Mouse (Mus musculus) erythroblast, embryonic 14.5 days (primary cell): ENCODE results near the gene Ddx6. TPM values are rescaled to one million over a fixed set of nuclear protein-coding genes. Genes with fewer than 3 reads are reported as not detected.

Source experiments
- H3K27me3 ChIP-seq: 2 replicates; pipeline ENCODE4 v1.6.1; 2012; ENCODE audit warnings: inconsistent platforms; ENCODE audit not compliant: control insufficient read depth
- H3K36me3 ChIP-seq: 2 replicates; pipeline ENCODE4 v1.6.1; 2012; ENCODE audit warnings: mild to moderate bottlenecking, inconsistent platforms; ENCODE audit not compliant: control insufficient read depth
- H3K4me1 ChIP-seq: 2 replicates; pipeline ENCODE4 v1.6.1; 2012; ENCODE audit warnings: inconsistent platforms; ENCODE audit not compliant: control insufficient read depth
- H3K4me3 ChIP-seq: replicated peaks from 2 replicates; pipeline ENCODE3; 2012; ENCODE audit warnings: moderate library complexity, mild to moderate bottlenecking, inconsistent platforms
- H3K9me3 ChIP-seq: 2 replicates; pipeline ENCODE4 v1.6.1; 2012; ENCODE audit warnings: low read length, inconsistent platforms, mixed read lengths; ENCODE audit not compliant: control insufficient read depth
- GATA1 ChIP-seq: IDR thresholded peaks from 2 replicates; pipeline ENCODE4 v1.6.1; 2012; ENCODE audit warnings: low read length, inconsistent platforms, mixed read lengths
- TAL1 ChIP-seq: IDR thresholded peaks from 3 replicates; pipeline ENCODE4 v1.6.1; 2012; ENCODE audit warnings: low read length, inconsistent platforms, mixed read lengths
- polyA plus RNA-seq: library from polyadenylated mRNA; stranded (reverse); fragments of >175 nt; gene quantifications from 2 replicates; pipeline ENCODE4 v1.2.3, GENCODE M21; 2012

Gene Ddx6
- polyA plus RNA-seq, 1 experiment: 1.7 TPM

- Histone ChIP-seq H3K4me1 (no peaks in the 10 kb centered on the region), H3K4me3 (no peak overlapping the region), H3K36me3 (no peaks in the 10 kb centered on the region), H3K9me3 (no peaks in the 10 kb centered on the region), H3K27me3 (0 out of 2 replicates have a peak, but pooled peaks cover 2% of the 10 kb centered on the region)
- TF ChIP-seq TAL1 (no peak), GATA1 (no peak)
These were observed 67.7 kb downstream of the Ddx6 start for GRCm38 (mm10) chr9:44672291-44672865.

- TF ChIP-seq TAL1 (no peak), GATA1 (no peak)
- no peaks in the 10 kb centered on the region for H3K9me3 ChIP-seq
- H3K36me3 ChIP-seq: no peaks in the 10 kb centered on the region
- no peak within 1 kb of the TSS for H3K4me3 ChIP-seq
- no peaks in the 10 kb centered on the region for H3K4me1 ChIP-seq
- H3K27me3 ChIP-seq: 0 out of 2 replicates have a peak, but pooled peaks cover 2% of the 10 kb centered on the region
These were observed 68.3 kb downstream of the Ddx6 start, which contains the start of gene Treh for GRCm38 (mm10) chr9:44673005-44673404. Treh (plus strand) TSS chr9:44673233.

- 0 out of 2 replicates have a peak, but pooled peaks cover 2% of the 10 kb centered on the region for H3K27me3 ChIP-seq
- no peak for TF ChIP-seq TAL1
- no peak for TF ChIP-seq GATA1
These were observed 73.7 kb downstream of the Ddx6 start for GRCm38 (mm10) chr9:44678288-44678871.

DNA sequence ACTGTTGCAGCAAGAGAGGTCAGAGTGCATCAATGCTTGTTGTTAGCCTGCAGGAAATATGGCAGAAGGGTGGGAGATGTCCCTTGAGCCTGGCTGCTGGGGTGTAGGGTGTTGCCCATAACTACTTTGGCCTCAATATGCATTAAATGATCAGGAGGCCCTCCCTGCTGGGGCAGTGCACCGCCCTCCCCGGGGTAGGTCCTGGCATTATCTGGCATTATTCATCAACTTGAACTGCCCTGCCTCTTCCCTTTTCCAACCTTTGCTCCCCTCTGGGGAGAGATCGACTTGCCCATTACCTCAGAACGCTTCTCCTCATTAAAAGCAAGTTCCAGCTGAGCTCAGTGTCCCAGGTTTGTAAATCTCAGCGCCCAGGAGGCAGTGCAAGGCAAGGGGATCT lies 74.9 kb downstream of the Ddx6 start:
- no peaks in the 10 kb centered on the region for H3K9me3 ChIP-seq
- H3K4me3 ChIP-seq: no peak overlapping the region
- H3K4me1 ChIP-seq: no peaks in the 10 kb centered on the region
- H3K36me3 ChIP-seq: no peaks in the 10 kb centered on the region
- no peak for TF ChIP-seq GATA1
- TF ChIP-seq TAL1: no peak
- 0 out of 2 replicates have a peak, but pooled peaks cover 2% of the 10 kb centered on the region for H3K27me3 ChIP-seq

More at GRCm38 (mm10) chr9:44678288-44678871, 73.7 kb downstream of the Ddx6 start:
- no peak overlapping the region for H3K4me3 ChIP-seq
- no peaks in the 10 kb centered on the region for H3K9me3 ChIP-seq
- H3K36me3 ChIP-seq: no peaks in the 10 kb centered on the region
- H3K4me1 ChIP-seq: no peaks in the 10 kb centered on the region

- no peaks in the 10 kb centered on the region for H3K4me1 ChIP-seq
- TF ChIP-seq TAL1 (no peak), GATA1 (no peak)
- H3K27me3 ChIP-seq: no peaks in the 10 kb centered on the region
- no peaks in the 10 kb centered on the region for H3K36me3 ChIP-seq
- no peak overlapping the region for H3K4me3 ChIP-seq
- no peaks in the 10 kb centered on the region for H3K9me3 ChIP-seq
These were observed 78.4 kb downstream of the Ddx6 start for GRCm38 (mm10) chr9:44683046-44683445.

DNA sequence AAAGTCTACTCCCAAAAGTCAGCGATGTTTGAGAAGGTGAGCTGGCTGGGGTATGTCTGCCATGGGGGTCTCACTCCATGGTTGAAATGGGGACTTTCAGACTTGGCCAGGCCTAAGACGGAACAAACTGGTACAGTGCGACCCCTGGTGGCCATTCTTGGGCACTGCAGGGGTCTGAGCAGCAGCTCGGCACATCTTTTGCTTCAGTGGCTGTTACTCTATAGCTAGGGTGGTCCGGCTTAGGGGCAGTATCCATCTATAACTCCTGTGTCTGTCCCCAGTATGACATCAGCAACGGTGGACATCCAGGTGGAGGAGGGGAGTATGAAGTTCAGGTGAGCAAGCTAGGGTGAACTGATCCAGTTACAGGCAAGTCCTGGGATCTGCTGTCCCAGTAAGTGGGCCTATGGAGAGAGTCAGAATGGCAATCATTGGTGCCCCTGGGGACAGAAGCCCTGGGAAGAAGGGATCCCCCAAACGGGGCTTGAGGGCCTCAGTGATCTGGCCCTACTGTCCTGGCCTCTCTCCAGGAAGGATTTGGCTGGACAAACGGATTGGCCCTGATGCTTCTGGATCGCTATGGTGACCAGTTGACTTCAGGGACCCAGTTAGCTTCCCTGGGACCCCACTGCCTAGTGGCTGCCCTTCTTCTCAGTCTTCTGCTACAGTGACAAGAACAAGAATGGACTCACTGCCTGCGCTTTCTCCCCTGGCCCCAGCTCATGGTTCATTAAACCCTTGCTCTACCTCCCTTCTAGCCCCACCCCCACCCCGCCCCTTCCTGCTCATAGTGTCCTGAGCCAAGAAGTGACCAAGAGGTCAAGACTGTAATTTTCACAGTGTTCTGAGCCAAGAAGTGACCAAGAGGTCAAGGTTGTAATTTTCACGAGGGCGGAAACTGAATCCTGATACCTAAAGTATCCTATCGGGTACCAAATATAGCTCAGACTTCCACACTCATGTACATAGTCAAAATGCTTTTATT lies 80.9 kb downstream of the Ddx6 start:
- no peaks in the 10 kb centered on the region for H3K27me3 ChIP-seq
- H3K4me3 ChIP-seq: no peak overlapping the region
- TF ChIP-seq GATA1: no peak
- no peak for TF ChIP-seq TAL1
- no peaks in the 10 kb centered on the region for H3K9me3 ChIP-seq
- no peaks in the 10 kb centered on the region; the same call in 1 of the 2 replicates for H3K4me1 ChIP-seq
- H3K36me3 ChIP-seq: no peaks in the 10 kb centered on the region

GRCm38 (mm10) chr9:44686638-44687037 lies 81.9 kb downstream of the Ddx6 start:
- H3K36me3 ChIP-seq: no peaks in the 10 kb centered on the region
- H3K27me3 ChIP-seq: no peaks in the 10 kb centered on the region
- H3K4me3 ChIP-seq: no peak overlapping the region
- TF ChIP-seq GATA1 (no peak), TAL1 (no peak)
- H3K4me1 ChIP-seq: peaks cover 2% of the 10 kb centered on the region; the same call in 1 of the 2 replicates
- H3K9me3 ChIP-seq: no peaks in the 10 kb centered on the region

- Histone ChIP-seq H3K4me3 (no peak overlapping the region), H3K4me1 (peaks cover 2% of the 10 kb centered on the region; the same call in 1 of the 2 replicates), H3K36me3 (no peaks in the 10 kb centered on the region), H3K9me3 (no peaks in the 10 kb centered on the region), H3K27me3 (no peaks in the 10 kb centered on the region)
- TF ChIP-seq GATA1 (no peak), TAL1 (no peak)
These were observed 83.3 kb downstream of the Ddx6 start for GRCm38 (mm10) chr9:44688013-44688412.

Other genes starting within 250 kb of the Ddx6 start
- 1.4 and 1.5 TPM in 2 replicates for gene Vps11, start 243.2 kb upstream of the Ddx6 start, polyA plus RNA-seq
- 0.69 and 0.80 TPM in 2 replicates for gene Hyou1, start 225.4 kb upstream of the Ddx6 start, polyA plus RNA-seq
- gene Slc37a4, start 208.0 kb upstream of the Ddx6 start, polyA plus RNA-seq: 0.23 and 0.31 TPM in 2 replicates
- 16.3 and 35.8 TPM in 2 replicates for gene Rps25, start 197.8 kb upstream of the Ddx6 start, polyA plus RNA-seq
- 0.37 and 0.65 TPM in 2 replicates for gene Trappc4, start 197.3 kb upstream of the Ddx6 start, polyA plus RNA-seq
- gene Ccdc84, start 186.3 kb upstream of the Ddx6 start, polyA plus RNA-seq: 1.1 and 1.5 TPM in 2 replicates
- not detected in 2 replicates for gene Foxr1, start 163.8 kb upstream of the Ddx6 start, polyA plus RNA-seq
- not detected in 2 replicates for gene Upk2, start 149.9 kb upstream of the Ddx6 start, polyA plus RNA-seq
- 0.06 and 0.09 TPM in 2 replicates for gene Bcl9l, start 122.1 kb upstream of the Ddx6 start, polyA plus RNA-seq
- gene Cxcr5, start 43.0 kb upstream of the Ddx6 start, polyA plus RNA-seq: not detected in 2 replicates
- gene Treh, start 68.3 kb downstream of the Ddx6 start, polyA plus RNA-seq: not detected in 2 replicates
- gene Phldb1, start 130.3 kb downstream of the Ddx6 start, polyA plus RNA-seq: 0.15 and 0.23 TPM in 2 replicates
- 0.33 and 0.52 TPM in 2 replicates for gene Arcn1, start 163.0 kb downstream of the Ddx6 start, polyA plus RNA-seq
- 0.29 and 0.86 TPM in 2 replicates for gene Ift46, start 163.0 kb downstream of the Ddx6 start, polyA plus RNA-seq
- gene Tmem25, start 194.4 kb downstream of the Ddx6 start, polyA plus RNA-seq: 0.01 TPM in 1 of 2 replicates, not detected in the other
- gene Ttc36, start 198.2 kb downstream of the Ddx6 start, polyA plus RNA-seq: 0.12 and 0.83 TPM in 2 replicates